Mouse (Mus musculus) cerebellum, adult 2 months (tissue): Measurements from ENCODE around the gene Pde3b. TPM values are rescaled to one million over a fixed set of nuclear protein-coding genes. Genes with fewer than 3 reads are reported as not detected.
A peak's percentile ranks its signal among the peaks of the same experiment; 100 is the strongest.
"Not testable (repeated sequence)": the region's sequence is repeated elsewhere in the genome, so short reads cannot be mapped to it uniquely, and the experiment has no call there.

Experiments used
- DNase-seq, 2 experiments: peaks; one replicate each; pipeline ENCODE4 v3.0.0; 2021
- H3K27ac ChIP-seq: fragments of 200-500 bp; 2 replicates; pipeline ENCODE4 v1.5.1; 2012; ENCODE audit warnings: low read length, control low read depth, inconsistent platforms; ENCODE audit not compliant: insufficient read depth
- H3K27me3 ChIP-seq: fragments of 200-500 bp; 2 replicates; pipeline ENCODE4 v1.6.1; 2012; ENCODE audit warnings: inconsistent platforms, mild to moderate bottlenecking, low read length, moderate library complexity; ENCODE audit not compliant: control insufficient read depth, insufficient read depth
- H3K4me1 ChIP-seq: fragments of 200-500 bp; 2 replicates; pipeline ENCODE4 v1.6.1; 2011; ENCODE audit warnings: low read length; ENCODE audit not compliant: control insufficient read depth, insufficient read depth
- H3K4me3 ChIP-seq: fragments of 200-500 bp; replicated peaks from 2 replicates; pipeline ENCODE3; 2011; ENCODE audit warnings: mild to moderate bottlenecking, low read depth, low read length, control low read depth; ENCODE audit not compliant: insufficient read depth
- CTCF ChIP-seq: fragments of 200-500 bp; IDR thresholded peaks from 2 replicates; pipeline ENCODE4 v1.5.1; 2011; ENCODE audit warnings: low read depth, mild to moderate bottlenecking, control low read depth, low read length, moderate library complexity, borderline replicate concordance; ENCODE audit not compliant: insufficient read depth
- POLR2A ChIP-seq: fragments of 200-500 bp; IDR thresholded peaks from 2 replicates; pipeline ENCODE4 v1.6.1; 2011; ENCODE audit warnings: low read length, control low read depth, borderline replicate concordance; ENCODE audit not compliant: insufficient read depth
- WGBS: fragments of 180-500 bp; shearing (Covaris S2); methylation state at CpG from one replicate; pipeline ENCODE4 v1.1.7; 2018; 5-methylcytosine and 5-hydroxymethylcytosine counted together
- polyA plus RNA-seq: library from polyadenylated mRNA; depleted of rRNA; stranded (reverse); fragments of >200 nt; gene quantifications from 2 replicates; pipeline ENCODE4 v1.2.3, GENCODE M21; 2012; rRNA removed

The Pde3b gene
- 15.5 and 18.3 TPM in 2 replicates for polyA plus RNA-seq

GRCm38 (mm10) chr7:114414421-114415335, at the start of gene Pde3b:
Pde3b (plus strand) TSS chr7:114415281.
- WGBS = under 1% methylated on average over 62 of the region's 70 CpGs

DNA sequence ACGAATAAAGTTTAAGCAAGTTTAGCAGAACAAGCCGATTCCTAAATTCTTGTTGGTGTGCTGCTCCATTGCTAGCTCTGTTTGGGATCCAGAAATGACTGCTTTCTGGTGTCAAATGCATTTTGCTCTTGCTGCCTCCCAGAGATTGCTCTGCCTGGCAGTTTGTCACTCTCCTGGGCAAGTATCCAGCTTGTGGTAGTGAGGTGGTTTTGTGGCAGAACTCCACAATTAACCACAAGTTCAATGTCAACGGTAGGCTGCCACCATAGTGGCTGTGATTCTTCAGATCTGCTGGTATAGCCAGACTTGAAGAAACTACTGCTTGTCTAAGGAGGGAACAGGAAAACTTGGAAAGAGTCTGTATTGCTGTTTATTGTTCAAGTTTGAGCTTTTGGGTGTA, 13.0 kb upstream of the Pde3b start:
- Histone ChIP-seq H3K27ac (no peak overlapping the region), H3K4me3 (no peak overlapping the region), H3K4me1 (no peaks in the 10 kb centered on the region), H3K27me3 (no peaks in the 10 kb centered on the region)
- peak; percentile 77 to 85 for DNase-seq
- TF ChIP-seq POLR2A (no peak), CTCF (no peak)
- WGBS = 44% methylated on average over 3 of the region's 3 CpGs

More at GRCm38 (mm10) chr7:114414421-114415335, at the start of gene Pde3b:
- Histone ChIP-seq H3K27me3 (no peaks in the 10 kb centered on the region), H3K4me1 (no peaks in the 10 kb centered on the region; the same call in 1 of the 2 replicates), H3K4me3 (peak within 1 kb of the TSS; percentile 82), H3K27ac (peak within 1 kb of the TSS; percentile 94)
- peak in 1 of 2 experiments; percentile 80 for DNase-seq
- TF ChIP-seq POLR2A (peak; percentile 34; the same call in 1 of the 2 replicates), CTCF (no peak)

DNA sequence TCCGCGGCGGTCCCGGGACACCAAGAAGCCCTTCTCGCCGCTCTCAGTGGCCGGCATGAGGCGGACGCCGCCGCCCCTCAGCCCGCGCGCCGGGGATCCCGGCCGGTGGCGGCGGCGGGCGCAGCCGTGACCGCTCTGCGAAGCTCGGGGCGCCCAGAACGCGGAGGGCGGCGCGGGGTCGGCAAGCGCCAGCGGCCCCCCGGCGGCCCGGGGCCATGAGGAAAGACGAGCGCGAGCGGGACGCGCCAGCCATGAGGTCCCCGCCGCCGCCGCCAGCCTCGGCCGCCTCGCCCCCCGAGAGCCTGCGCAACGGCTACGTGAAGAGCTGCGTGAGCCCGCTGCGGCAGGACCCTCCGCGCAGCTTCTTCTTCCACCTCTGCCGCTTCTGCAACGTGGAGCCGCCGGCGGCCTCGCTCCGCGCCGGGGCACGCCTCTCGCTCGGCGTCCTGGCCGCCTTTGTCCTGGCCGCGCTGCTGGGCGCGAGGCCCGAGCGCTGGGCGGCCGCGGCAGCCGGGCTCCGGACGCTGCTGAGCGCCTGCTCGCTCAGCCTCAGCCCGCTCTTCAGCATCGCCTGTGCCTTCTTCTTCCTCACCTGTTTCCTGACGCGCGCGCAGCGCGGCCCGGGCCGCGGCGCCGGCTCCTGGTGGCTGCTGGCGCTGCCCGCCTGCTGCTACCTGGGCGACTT, 397 bp downstream of the Pde3b start:
- peak in 1 of 2 experiments; percentile 77 for DNase-seq
- no peaks in the 10 kb centered on the region for H3K27me3 ChIP-seq
- WGBS = under 1% methylated on average over 98 of the region's 103 CpGs
- H3K4me3 ChIP-seq = peak overlapping the region; percentile 82
- H3K27ac ChIP-seq = peak overlapping the region; percentile 94
- TF ChIP-seq POLR2A (no peak), CTCF (no peak)
- no peaks in the 10 kb centered on the region; the same call in 1 of the 2 replicates for H3K4me1 ChIP-seq

DNA sequence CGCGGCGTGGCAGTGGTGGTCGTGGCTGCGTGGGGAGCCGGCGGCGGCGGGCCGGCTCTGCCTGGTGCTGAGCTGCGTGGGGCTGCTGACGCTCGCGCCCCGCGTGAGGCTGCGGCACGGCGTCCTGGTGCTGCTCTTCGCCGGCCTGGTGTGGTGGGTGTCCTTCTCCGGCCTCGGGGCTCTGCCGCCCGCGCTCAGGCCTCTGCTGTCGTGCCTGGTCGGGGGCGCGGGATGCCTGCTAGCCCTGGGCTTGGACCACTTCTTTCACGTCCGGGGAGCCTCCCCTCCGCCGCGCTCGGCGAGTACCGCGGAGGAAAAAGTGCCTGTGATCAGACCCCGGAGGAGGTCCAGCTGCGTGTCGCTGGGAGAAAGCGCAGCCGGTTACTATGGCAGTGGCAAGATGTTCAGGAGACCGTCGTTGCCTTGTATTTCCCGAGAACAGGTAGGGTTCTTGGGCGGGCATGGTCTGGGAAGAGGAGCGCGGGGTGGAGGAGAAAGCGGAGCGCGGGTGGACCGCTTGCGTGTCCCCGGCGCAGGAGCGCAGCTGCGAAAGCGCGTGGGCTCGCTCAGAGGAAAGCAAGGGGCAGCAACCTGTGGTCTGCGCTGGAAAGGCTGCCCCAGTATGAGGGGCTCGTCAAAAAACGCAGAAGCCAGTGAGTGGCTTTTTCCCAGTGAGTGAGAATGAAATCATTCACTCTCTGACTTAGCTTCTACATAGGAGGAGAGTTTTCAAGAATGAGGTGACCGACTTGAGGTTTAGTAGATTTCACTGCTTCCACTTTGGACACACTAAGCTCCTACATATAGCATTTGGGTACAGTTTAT, 1.2 kb downstream of the Pde3b start:
- under 1% methylated on average over 66 of the region's 66 CpGs for WGBS
- TF ChIP-seq CTCF (no peak), POLR2A (no peak)
- DNase-seq = peak; percentile 61 to 75

GRCm38 (mm10) chr7:114419331-114419730, 4.2 kb downstream of the Pde3b start:
- peaks cover 11% of the 10 kb centered on the region; the same call in 1 of the 2 replicates for H3K4me1 ChIP-seq
- peak overlapping the region; percentile 28 for H3K4me3 ChIP-seq
- WGBS = 23% methylated on average over 3 of the region's 3 CpGs

More for the DNA sequence above, 1.2 kb downstream of the Pde3b start:
- Histone ChIP-seq H3K27ac (peak overlapping the region; percentile 94), H3K4me3 (peak overlapping the region; percentile 82), H3K4me1 (peaks cover 4% of the 10 kb centered on the region; the same call in 1 of the 2 replicates), H3K27me3 (no peaks in the 10 kb centered on the region)

DNA sequence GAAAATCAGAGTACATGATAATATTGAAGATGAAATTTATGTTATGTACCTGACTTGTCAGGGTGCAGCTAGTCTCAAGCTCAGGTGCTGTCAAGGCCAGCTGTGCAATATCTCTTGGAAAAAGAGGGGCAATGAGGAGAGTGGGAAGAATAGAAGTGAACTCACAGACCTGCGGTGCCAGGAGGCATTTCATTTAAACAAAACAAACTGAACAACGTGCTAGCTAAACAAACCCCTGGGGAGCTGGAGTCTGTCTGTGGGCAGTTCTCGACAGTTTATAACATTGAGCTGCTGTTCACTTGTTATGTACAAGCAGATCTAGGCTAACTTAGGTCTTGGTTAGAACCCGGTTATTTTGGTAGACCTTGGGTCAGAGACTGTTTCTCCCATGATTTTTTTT, 5.8 kb downstream of the Pde3b start:
- no peaks in the 10 kb centered on the region for H3K27me3 ChIP-seq
- H3K27ac ChIP-seq = peak overlapping the region; percentile 86
- H3K4me3 ChIP-seq = peak overlapping the region; percentile 42
- H3K4me1 ChIP-seq = peaks cover 11% of the 10 kb centered on the region; the same call in 1 of the 2 replicates
- WGBS = 6% methylated on average over 4 of the region's 4 CpGs
- TF ChIP-seq CTCF (no peak), POLR2A (no peak)
- DNase-seq = peak; percentile 26 to 44

More at GRCm38 (mm10) chr7:114419331-114419730, 4.2 kb downstream of the Pde3b start:
- DNase-seq, H3K27me3 ChIP-seq, H3K27ac ChIP-seq: not testable (repeated sequence)

GRCm38 (mm10) chr7:114422224-114422623, 7.1 kb downstream of the Pde3b start:
- Histone ChIP-seq H3K27me3 (no peaks in the 10 kb centered on the region), H3K4me1 (peaks cover 11% of the 10 kb centered on the region; the same call in 1 of the 2 replicates), H3K27ac (peak overlapping the region; percentile 64; the same call in 1 of the 2 replicates), H3K4me3 (no peak overlapping the region)
- no peak for TF ChIP-seq POLR2A
- no peak for TF ChIP-seq CTCF
- DNase-seq = peak in 1 of 2 experiments; percentile 55
- WGBS = 13% methylated on average over 3 of the region's 3 CpGs
